10 mouse cellular contexts compared by ENCODE assay signal in the genomic region with DNA sequence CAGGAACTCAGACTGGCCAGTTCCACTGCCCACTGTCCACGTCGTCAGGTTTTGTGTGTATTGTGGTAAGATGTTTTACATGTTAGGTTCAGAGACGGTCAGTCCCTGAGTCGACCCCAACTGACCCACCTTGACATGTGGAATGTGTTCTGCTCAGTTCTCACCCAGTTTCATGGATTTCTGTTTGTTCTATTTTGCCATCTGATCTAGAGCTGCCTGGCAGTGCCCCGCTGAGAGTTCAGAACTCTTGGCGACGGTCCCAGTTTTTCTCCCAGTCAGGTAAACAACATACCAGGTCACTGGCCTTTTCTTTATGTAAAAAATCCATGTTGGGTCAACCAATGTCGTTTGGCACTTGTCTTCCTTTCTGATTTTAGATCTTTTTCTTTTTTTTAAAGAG.
DNase-seq lines count a peak whose midpoint lies in the region; ATAC-seq and TF ChIP-seq lines count a peak whose summit lies in the region.
"Had no signal": no experiment of that assay in that cellular context is flagged by ENCODE, and none has a peak within 500 bp of the region (broad histone marks: within the 10 kb centered on the region; RNA-seq: fewer than 3 reads in every experiment).

No protein-coding gene starts in this region.

- peak; percentile 54 for DNase-seq in kidney, adult 2 months
- peak; percentile 80 for DNase-seq in cerebellum, adult 8-10 months
- peak; percentile 38 for DNase-seq in kidney, adult 9 months
- peak; percentile 56 for DNase-seq in lung, postnatal 14 days
- DNase-seq in testis, postnatal 10 days (ENCODE audit: low spot score), result no peak
- DNase-seq in frontal cortex, postnatal 14 days (ENCODE audit: low spot score in 2 of 2), result no peak
- DNase-seq: retina, postnatal 1 day had no signal

- WGBS in kidney, adult 2 months, result 42% methylated on average over 8 of the region's 8 CpGs
- 82% methylated on average over 8 of the region's 8 CpGs for WGBS in kidney, embryonic 15.5 days

- no peaks in the 10 kb centered on the region for H3K9me3 ChIP-seq in kidney, embryonic 15.5 days (replicated peaks)
- H3K9me3 ChIP-seq: embryonic facial prominence, embryonic 15.5 days; heart, embryonic 13.5 days had no signal

- ATAC-seq in kidney, embryonic 15.5 days (replicated peaks; ENCODE audit: low FRiP score), result no peak

- H3K4me1 ChIP-seq in kidney, adult 2 months (ENCODE audit: control insufficient read depth, insufficient read depth, low read length), result no peaks in the 10 kb centered on the region
- H3K4me1 ChIP-seq in kidney, embryonic 15.5 days, result no peaks in the 10 kb centered on the region
- H3K4me1 ChIP-seq: embryonic facial prominence, embryonic 15.5 days had no signal

- H3K9ac ChIP-seq in kidney, embryonic 15.5 days, result no peak overlapping the region
- H3K9ac ChIP-seq: embryonic facial prominence, embryonic 15.5 days; heart, embryonic 13.5 days had no signal

- H3K36me3 ChIP-seq in kidney, adult 2 months (ENCODE audit: control insufficient read depth, insufficient read depth, low read length), result no peaks in the 10 kb centered on the region; the same call in none of the 2 replicates
- peaks cover 6% of the 10 kb centered on the region; the same call in 1 of the 2 replicates for H3K36me3 ChIP-seq in kidney, embryonic 15.5 days

- H3K27ac ChIP-seq in kidney, adult 2 months (ENCODE audit: insufficient read depth, low read depth, low read length), result no peak overlapping the region
- no peak overlapping the region for H3K27ac ChIP-seq in kidney, embryonic 15.5 days
- H3K27ac ChIP-seq: embryonic facial prominence, embryonic 15.5 days had no signal

- no peak overlapping the region for H3K4me3 ChIP-seq in kidney, adult 2 months (ENCODE audit: insufficient read depth, low read depth, low read length)
- H3K4me3 ChIP-seq in kidney, embryonic 15.5 days (replicated peaks), result no peak overlapping the region
- H3K4me3 ChIP-seq: embryonic facial prominence, embryonic 15.5 days; heart, embryonic 13.5 days had no signal

- TF ChIP-seq POLR2A in kidney, adult 2 months (IDR thresholded peaks at IDR 0.05; ENCODE audit: low read depth, low read length), result no peak

- no peak for TF ChIP-seq CTCF in kidney, adult 2 months (conservative IDR thresholded peaks at IDR 0.05; ENCODE audit: insufficient read depth, insufficient read length, low read depth, low read length)

- H3K27me3 ChIP-seq in kidney, adult 2 months (replicated peaks; ENCODE audit: control insufficient read depth, insufficient read depth, low read length), result no peaks in the 10 kb centered on the region
- no peaks in the 10 kb centered on the region for H3K27me3 ChIP-seq in kidney, embryonic 15.5 days
- H3K27me3 ChIP-seq: embryonic facial prominence, embryonic 15.5 days had no signal

- H3K4me2 ChIP-seq in kidney, embryonic 15.5 days, result no peak overlapping the region
- H3K4me2 ChIP-seq: embryonic facial prominence, embryonic 15.5 days had no signal

Comparison
In these comparisons a context has a peak if more than half of its experiments do, and no peak if none do; other contexts are left out.
1. DNase-seq: peak in kidney, adult 2 months (single experiment), cerebellum, adult 8-10 months (single experiment), kidney, adult 9 months (single experiment) and lung, postnatal 14 days (single experiment); none in testis, postnatal 10 days (single experiment) and frontal cortex, postnatal 14 days (0 of 2).